Mouse (Mus musculus) thymus, adult 2 months (tissue): ENCODE measurements around the gene Cbx4.

Experiments
- CTCF ChIP-seq: fragments of 200-500 bp; IDR thresholded peaks from 2 replicates; pipeline ENCODE4 v1.5.1; 2012; ENCODE audit warnings: mild to moderate bottlenecking, control low read depth, low read length, moderate library complexity, borderline replicate concordance; ENCODE audit not compliant: control insufficient read depth, poor library complexity, insufficient read depth; ENCODE audit errors: extremely low read depth
- POLR2A ChIP-seq: fragments of 200-500 bp; IDR thresholded peaks from 2 replicates; pipeline ENCODE4 v1.6.1; 2012; ENCODE audit warnings: mild to moderate bottlenecking, low read length, control low read depth, moderate library complexity; ENCODE audit not compliant: control insufficient read depth, poor library complexity, insufficient read depth; ENCODE audit errors: extremely low read depth

DNA sequence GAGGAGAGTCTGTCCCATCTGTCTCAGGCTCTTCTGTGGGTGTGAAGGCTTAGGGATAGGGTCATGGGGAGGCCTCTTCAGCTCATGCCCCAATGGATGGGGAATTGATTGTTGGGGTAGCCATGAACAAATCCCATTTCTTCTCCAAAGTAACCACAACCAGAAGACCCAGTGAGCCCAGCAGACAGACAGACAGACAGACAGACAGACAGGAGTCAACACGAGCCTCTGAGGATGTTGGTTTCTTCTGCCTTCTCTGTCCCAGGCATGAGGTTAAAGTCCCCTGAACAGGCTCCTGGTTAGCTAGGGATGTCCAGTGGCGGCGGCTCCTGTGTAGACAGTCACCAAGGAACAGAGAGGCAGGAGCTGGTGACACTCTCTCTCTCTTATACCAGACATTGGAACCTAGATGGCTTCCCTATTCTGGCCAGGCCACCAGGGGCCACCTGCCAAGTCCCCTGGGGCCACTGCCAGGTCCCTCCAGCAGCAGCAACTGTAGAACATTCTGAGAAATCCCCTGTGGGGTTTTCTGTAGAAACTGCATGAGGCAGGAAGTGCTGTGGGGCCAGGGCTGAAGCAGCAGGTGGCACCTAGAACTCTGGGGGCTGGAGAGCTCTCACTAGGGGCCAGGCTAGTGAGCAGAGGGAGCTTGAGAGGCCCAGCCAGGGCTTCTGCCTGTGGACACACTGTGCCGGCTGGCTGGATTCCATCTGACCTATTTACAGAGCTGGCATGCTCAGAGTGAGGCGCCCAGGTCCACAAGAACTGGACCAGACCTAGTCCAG, 47.6 kb upstream of the Cbx4 start:
- TF ChIP-seq CTCF (no peak), POLR2A (no peak)
